Mouse (Mus musculus): Measurements from ENCODE around the gene Lmx1b. TPM values are rescaled to one million over a fixed set of nuclear protein-coding genes. Genes with fewer than 3 reads are reported as not detected.

Gene Lmx1b
- polyA plus RNA-seq (2017; shearing (Covaris generic)) = not detected

GRCm38 (mm10) chr2:33640171-33640721, at the start of gene Lmx1b:
Lmx1b (minus strand) TSS chr2:33640511.

Other genes with a start within 250 kb of the Lmx1b start
- 2.9 TPM for gene Zbtb34, start 209.2 kb downstream of the Lmx1b start, polyA plus RNA-seq (2017; shearing (Covaris generic))
- 19.2 TPM for gene Zbtb43, start 172.0 kb downstream of the Lmx1b start, polyA plus RNA-seq (2017; shearing (Covaris generic))
- 16.8 TPM for gene Mvb12b, start 247.4 kb upstream of the Lmx1b start, polyA plus RNA-seq (2017; shearing (Covaris generic))

All from effector memory CD4-positive, alpha-beta T cell, adult 5 months (primary cell).